Mouse (Mus musculus): ENCODE measurements around the gene Nrxn3. TPM values are rescaled to one million over a fixed set of nuclear protein-coding genes. Genes with fewer than 3 reads are reported as not detected.

Gene Nrxn3
- 1.0 and 1.5 TPM in 2 replicates for polyA plus RNA-seq (2015; fragmentation: Nextera tagmentation; extraction: Ambion mirVana)

DNA sequence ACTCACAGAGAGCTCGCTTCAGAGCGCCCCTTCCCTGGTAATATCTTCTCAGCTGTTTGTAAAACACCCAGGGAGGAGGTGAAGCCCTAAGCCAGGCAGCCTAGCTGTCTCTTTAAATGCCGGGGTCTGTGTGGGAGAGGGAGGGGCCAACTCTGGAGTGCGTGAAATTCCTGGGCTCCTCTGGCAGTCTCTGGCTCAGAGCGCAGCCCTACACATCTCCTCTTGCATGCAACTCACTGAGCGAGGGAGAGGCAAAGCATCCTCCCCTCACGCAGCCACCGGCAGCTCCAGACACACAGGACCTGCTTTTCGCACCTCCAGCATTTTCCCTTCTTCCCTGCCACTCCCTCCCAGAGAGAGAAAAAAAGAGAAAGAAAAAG is at the start of gene Nrxn3:
Nrxn3 (plus strand) TSS at position 186 of the 380 bp plus-strand sequence.
- H3K9ac ChIP-seq = no peak within 1 kb of the TSS
- H3K36me3 ChIP-seq = no peaks in the 10 kb centered on the region
- H3K4me3 ChIP-seq = no peak within 1 kb of the TSS
- 0 out of 2 replicates have a peak, but pooled peaks cover 6% of the 10 kb centered on the region for H3K4me1 ChIP-seq
- 0% methylated on average over 9 of the region's 9 CpGs for WGBS
- H3K9me3 ChIP-seq = no peaks in the 10 kb centered on the region
- peak within 1 kb of the TSS; percentile 52 for H3K4me2 ChIP-seq (replicated peaks)
- peak; percentile 81 for ATAC-seq (ENCODE audit: low FRiP score, low read depth)
- H3K27ac ChIP-seq = no peak within 1 kb of the TSS
- no peaks in the 10 kb centered on the region for H3K27me3 ChIP-seq

DNA sequence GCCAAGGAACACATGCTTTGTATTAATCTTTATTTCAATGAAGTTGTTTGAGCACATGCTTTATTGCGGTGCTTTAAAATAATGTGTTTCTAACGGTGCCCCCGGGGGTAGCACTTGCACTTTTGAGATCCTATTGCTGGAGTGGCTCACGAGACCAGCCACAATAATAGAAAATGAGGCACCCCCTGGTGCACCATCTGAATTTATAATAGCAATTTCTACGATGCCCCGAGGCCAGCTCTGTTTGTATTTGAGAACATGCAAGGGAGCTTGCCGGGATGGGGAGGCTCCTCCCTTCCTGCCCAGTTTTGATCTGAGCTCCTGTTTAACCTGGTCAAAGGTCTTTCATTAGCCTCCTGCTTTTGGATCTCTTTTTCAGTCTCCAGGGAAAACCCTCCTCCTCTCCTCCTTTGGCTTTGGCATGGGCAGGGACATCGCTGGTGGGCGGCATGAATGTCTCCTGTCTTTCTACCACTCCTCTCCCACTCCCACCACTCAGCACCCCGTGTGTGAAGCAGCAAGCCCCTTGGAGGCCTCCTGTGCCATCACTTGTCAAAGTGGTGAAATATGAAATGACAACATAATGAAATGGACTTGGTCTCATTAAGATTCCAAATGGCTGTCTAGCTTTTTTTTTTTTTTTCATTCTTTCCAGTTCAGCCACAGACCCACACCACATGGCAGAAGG is 18.4 kb upstream of the Nrxn3 start:
- H3K9me3 ChIP-seq = no peaks in the 10 kb centered on the region
- no peak overlapping the region for H3K27ac ChIP-seq
- ATAC-seq (ENCODE audit: low FRiP score, low read depth) = no peak
- no peak overlapping the region for H3K9ac ChIP-seq
- H3K27me3 ChIP-seq = peaks cover 5% of the 10 kb centered on the region; the same call in 1 of the 2 replicates
- no peaks in the 10 kb centered on the region for H3K4me1 ChIP-seq
- no peaks in the 10 kb centered on the region for H3K36me3 ChIP-seq
- 30% methylated on average over 10 of the region's 10 CpGs for WGBS
- H3K4me2 ChIP-seq (replicated peaks) = no peak overlapping the region
- no peak overlapping the region for H3K4me3 ChIP-seq

DNA sequence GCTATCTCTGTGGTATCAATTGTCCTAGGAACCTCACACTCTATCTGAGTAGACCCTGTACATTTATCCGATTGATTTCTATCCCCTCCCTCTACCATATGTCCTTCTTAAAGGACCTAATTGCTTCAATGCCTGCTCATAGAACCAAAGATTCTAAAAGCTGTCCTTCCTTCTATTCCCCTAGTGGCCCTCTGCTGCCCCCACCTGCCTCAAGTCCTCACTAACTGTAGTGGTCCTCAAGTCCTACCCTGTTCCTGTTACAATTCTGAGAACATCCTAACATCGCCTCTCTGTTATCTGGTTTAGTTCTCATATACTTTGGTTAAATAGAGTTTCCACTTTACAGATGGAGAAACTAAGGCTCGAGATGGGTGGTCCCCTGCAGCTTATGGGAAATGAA is 16.7 kb upstream of the Nrxn3 start:
- no peak overlapping the region for H3K4me2 ChIP-seq (replicated peaks)
- no peaks in the 10 kb centered on the region for H3K4me1 ChIP-seq
- H3K4me3 ChIP-seq = no peak overlapping the region
- peaks cover 5% of the 10 kb centered on the region; the same call in 1 of the 2 replicates for H3K27me3 ChIP-seq
- no peaks in the 10 kb centered on the region for H3K36me3 ChIP-seq
- no peak for ATAC-seq (ENCODE audit: low FRiP score, low read depth)
- H3K9ac ChIP-seq = no peak overlapping the region
- 62% methylated on average over 3 of the region's 3 CpGs for WGBS
- H3K27ac ChIP-seq = no peak overlapping the region
- H3K9me3 ChIP-seq = no peaks in the 10 kb centered on the region

- H3K27me3 ChIP-seq = peaks cover 5% of the 10 kb centered on the region; the same call in 1 of the 2 replicates
- no peak for ATAC-seq (ENCODE audit: low FRiP score, low read depth)
- no peak overlapping the region for H3K4me2 ChIP-seq (replicated peaks)
- no peak overlapping the region for H3K27ac ChIP-seq
- no peaks in the 10 kb centered on the region for H3K36me3 ChIP-seq
- no peaks in the 10 kb centered on the region for H3K9me3 ChIP-seq
- H3K4me3 ChIP-seq = no peak overlapping the region
- no peaks in the 10 kb centered on the region for H3K4me1 ChIP-seq
- no peak overlapping the region for H3K9ac ChIP-seq
- WGBS = 81% methylated on average over 3 of the region's 3 CpGs
Measured at GRCm38 (mm10) chr12:88707786-88708185, 14.9 kb upstream of the Nrxn3 start.

DNA sequence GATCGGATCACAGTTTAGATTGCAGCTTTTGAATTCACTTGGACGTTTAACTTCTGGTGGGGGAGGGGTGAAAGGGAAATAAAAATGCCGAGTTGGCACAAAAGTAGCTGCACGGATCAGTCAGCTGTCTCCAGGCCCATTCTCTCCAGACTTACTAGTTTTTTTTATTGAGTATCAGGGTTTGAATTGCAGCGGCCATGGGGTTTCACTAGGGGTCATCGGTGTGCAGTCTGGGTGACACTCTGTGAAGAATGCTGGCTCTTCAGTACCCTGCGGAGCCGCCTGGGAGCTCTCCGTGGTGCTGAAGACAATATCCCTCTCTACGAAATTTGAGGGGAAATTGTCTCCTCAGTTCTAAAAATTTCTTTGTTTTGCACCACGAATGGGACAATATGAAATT is 13.5 kb upstream of the Nrxn3 start:
- WGBS = 11% methylated on average over 11 of the region's 11 CpGs
- Histone ChIP-seq H3K4me1 (no peaks in the 10 kb centered on the region), H3K27me3 (peaks cover 5% of the 10 kb centered on the region; the same call in 1 of the 2 replicates), H3K9ac (no peak overlapping the region), H3K4me2 (replicated peaks) (no peak overlapping the region), H3K9me3 (no peaks in the 10 kb centered on the region), H3K36me3 (no peaks in the 10 kb centered on the region), H3K27ac (no peak overlapping the region), H3K4me3 (no peak overlapping the region)
- ATAC-seq (ENCODE audit: low FRiP score, low read depth) = peak; percentile 72; the same call in 1 of the 2 replicates

DNA sequence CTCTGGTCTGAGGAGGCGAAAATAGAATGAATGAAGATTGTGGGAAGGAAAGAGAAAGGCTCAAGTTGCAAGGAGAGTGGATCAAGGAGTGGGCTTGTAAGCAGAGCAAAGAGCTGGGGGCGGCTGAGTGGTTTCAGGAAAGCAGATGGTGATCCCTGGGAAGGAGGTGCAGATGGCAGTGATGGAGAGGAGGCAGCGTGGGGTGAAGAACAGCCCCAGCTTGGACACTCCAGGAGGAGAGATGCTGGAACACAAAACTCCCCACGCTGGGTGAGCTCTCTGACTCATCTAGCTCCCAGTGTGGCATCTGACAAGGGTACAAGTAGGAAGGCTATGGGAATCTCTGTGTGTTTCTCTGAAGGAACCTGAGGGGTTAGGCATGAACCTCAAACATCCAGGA is 9.2 kb upstream of the Nrxn3 start:
- H3K4me1 ChIP-seq = no peaks in the 10 kb centered on the region
- WGBS = 62% methylated on average over 4 of the region's 4 CpGs
- H3K27me3 ChIP-seq = no peaks in the 10 kb centered on the region
- no peak overlapping the region for H3K4me3 ChIP-seq
- H3K4me2 ChIP-seq (replicated peaks) = no peak overlapping the region
- no peak overlapping the region for H3K27ac ChIP-seq
- H3K36me3 ChIP-seq = no peaks in the 10 kb centered on the region
- no peaks in the 10 kb centered on the region for H3K9me3 ChIP-seq
- H3K9ac ChIP-seq = no peak overlapping the region
- ATAC-seq (ENCODE audit: low FRiP score, low read depth) = no peak

DNA sequence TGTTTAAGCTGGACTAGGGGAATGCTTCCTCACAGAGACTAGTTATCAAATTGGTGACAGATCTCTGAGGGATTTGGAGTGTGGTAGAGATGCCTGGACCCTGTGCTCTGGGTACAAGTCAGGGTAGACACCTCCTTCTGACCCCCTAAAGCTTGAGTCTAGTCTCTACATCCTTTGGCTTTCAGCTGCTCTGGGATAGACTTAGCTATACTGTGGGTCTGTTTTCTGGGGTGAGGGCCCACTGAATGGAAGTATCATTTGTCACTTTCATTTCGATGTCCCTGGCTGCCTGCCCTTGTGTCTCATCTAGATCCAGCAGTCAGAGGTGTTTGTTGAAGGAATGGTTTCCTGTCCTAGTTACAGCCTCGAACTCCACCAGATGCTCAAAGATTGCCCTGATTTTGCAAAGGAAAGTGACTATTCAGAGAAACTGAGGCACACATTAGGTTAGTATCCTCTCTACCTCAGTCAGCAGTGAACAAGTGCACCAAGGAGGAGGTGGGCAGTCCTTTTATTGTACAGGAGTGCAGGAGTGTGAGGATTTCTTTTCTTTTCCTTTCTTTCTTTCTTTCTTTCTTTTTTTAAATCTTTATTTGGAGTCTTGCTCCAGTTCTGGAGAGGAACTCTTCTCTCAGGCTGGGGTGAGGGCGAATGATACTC is 515 bp upstream of the Nrxn3 start:
- 37% methylated on average over 3 of the region's 3 CpGs for WGBS
- Histone ChIP-seq H3K4me1 (0 out of 2 replicates have a peak, but pooled peaks cover 6% of the 10 kb centered on the region), H3K27me3 (no peaks in the 10 kb centered on the region), H3K27ac (no peak overlapping the region), H3K36me3 (no peaks in the 10 kb centered on the region), H3K9me3 (no peaks in the 10 kb centered on the region), H3K4me3 (no peak overlapping the region), H3K9ac (no peak overlapping the region), H3K4me2 (replicated peaks) (peak overlapping the region; percentile 52)
- no peak for ATAC-seq (ENCODE audit: low FRiP score, low read depth)

DNA sequence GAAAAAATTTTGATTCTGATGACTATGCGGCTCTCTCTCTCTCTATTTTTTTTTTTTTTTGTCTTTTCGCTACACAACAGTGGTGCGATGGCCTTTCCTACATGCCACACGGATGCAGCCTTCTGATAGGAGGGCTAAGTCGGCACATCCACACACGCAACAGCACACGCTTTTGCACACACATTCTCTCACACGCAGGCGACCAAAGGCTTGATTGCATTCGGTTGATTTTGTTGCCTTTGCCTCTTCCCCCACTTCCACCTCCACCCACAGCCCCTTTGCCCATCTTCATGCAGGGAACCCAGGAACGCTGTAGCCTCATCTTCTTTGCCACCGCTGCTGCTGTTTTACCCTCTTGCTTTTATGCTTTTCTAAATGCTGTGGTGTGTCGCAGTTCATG is 3.6 kb downstream of the Nrxn3 start:
- Histone ChIP-seq H3K4me3 (no peak overlapping the region), H3K27ac (no peak overlapping the region), H3K9ac (no peak overlapping the region), H3K4me2 (replicated peaks) (no peak overlapping the region), H3K36me3 (no peaks in the 10 kb centered on the region), H3K9me3 (no peaks in the 10 kb centered on the region), H3K4me1 (0 out of 2 replicates have a peak, but pooled peaks cover 6% of the 10 kb centered on the region), H3K27me3 (no peaks in the 10 kb centered on the region)
- ATAC-seq (ENCODE audit: low FRiP score, low read depth) = no peak
- WGBS = 94% methylated on average over 13 of the region's 13 CpGs

GRCm38 (mm10) chr12:88726755-88727154 is 4.1 kb downstream of the Nrxn3 start:
- no peak for ATAC-seq (ENCODE audit: low FRiP score, low read depth)
- Histone ChIP-seq H3K9me3 (no peaks in the 10 kb centered on the region), H3K9ac (no peak overlapping the region), H3K36me3 (no peaks in the 10 kb centered on the region), H3K4me1 (0 out of 2 replicates have a peak, but pooled peaks cover 6% of the 10 kb centered on the region), H3K4me2 (replicated peaks) (no peak overlapping the region), H3K27ac (no peak overlapping the region), H3K27me3 (no peaks in the 10 kb centered on the region), H3K4me3 (no peak overlapping the region)
- 84% methylated on average over 6 of the region's 6 CpGs for WGBS

- Histone ChIP-seq H3K36me3 (no peaks in the 10 kb centered on the region), H3K27me3 (no peaks in the 10 kb centered on the region), H3K4me3 (no peak overlapping the region), H3K9me3 (no peaks in the 10 kb centered on the region), H3K9ac (no peak overlapping the region), H3K4me1 (no peaks in the 10 kb centered on the region), H3K27ac (no peak overlapping the region), H3K4me2 (replicated peaks) (no peak overlapping the region)
- WGBS = 62% methylated on average over 2 of the region's 2 CpGs
- no peak for ATAC-seq (ENCODE audit: low FRiP score, low read depth)
Measured at GRCm38 (mm10) chr12:88730720-88731119, 8.0 kb downstream of the Nrxn3 start.

DNA sequence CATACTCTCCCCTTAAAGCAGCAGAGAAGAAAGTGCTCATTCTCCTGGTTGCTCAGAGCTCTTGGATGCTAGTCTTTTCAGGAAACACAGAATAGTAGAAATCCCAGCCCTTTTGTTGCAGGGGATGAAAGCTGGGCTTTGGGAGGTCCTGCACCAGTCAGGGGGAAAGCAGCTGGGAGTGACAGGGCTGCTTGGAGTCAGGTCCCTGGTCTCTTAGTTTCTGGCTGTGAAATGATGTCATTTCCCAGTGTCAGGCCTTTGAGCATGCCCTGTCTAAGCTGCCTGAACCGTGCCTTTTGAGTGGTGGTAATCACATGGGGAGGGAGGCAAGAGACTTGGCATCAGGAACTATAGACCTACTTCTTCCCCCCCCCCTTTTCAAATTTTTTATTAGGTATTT is 12.4 kb downstream of the Nrxn3 start:
- H3K4me3 ChIP-seq = no peak overlapping the region
- ATAC-seq (ENCODE audit: low FRiP score, low read depth) = no peak
- WGBS = 64% methylated on average over 1 of the region's 1 CpGs
- H3K9ac ChIP-seq = no peak overlapping the region
- H3K36me3 ChIP-seq = no peaks in the 10 kb centered on the region
- H3K27me3 ChIP-seq = no peaks in the 10 kb centered on the region
- H3K9me3 ChIP-seq = no peaks in the 10 kb centered on the region
- H3K4me1 ChIP-seq = no peaks in the 10 kb centered on the region
- H3K4me2 ChIP-seq (replicated peaks) = no peak overlapping the region
- no peak overlapping the region for H3K27ac ChIP-seq

DNA sequence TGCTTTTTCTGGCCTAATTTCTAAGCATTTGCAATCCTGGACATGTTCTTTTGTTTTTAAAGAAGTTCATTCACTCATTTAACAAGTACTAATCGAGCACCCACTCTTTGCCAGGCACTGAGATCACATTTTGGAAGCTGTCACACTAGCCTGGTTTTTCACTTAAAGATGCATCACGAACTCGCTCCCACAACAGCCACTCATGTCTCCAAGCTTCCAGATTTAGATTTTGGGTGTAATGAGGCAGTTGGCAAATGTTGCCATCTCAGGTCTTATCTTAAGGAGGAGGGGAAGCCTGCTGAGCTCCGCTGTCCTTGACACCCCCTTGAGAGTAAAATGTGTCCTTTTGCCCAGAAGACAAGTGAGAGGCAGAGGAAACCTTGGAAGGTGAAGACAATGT is 14.4 kb downstream of the Nrxn3 start:
- H3K27me3 ChIP-seq = no peaks in the 10 kb centered on the region
- no peak for ATAC-seq (ENCODE audit: low FRiP score, low read depth)
- 78% methylated on average over 4 of the region's 4 CpGs for WGBS
- H3K9me3 ChIP-seq = no peaks in the 10 kb centered on the region
- H3K36me3 ChIP-seq = no peaks in the 10 kb centered on the region
- H3K4me3 ChIP-seq = no peak overlapping the region
- no peaks in the 10 kb centered on the region for H3K4me1 ChIP-seq
- H3K4me2 ChIP-seq (replicated peaks) = no peak overlapping the region
- no peak overlapping the region for H3K27ac ChIP-seq
- H3K9ac ChIP-seq = no peak overlapping the region
